Mouse (Mus musculus): ENCODE results near the gene Ncs1. TPM values are rescaled to one million over a fixed set of nuclear protein-coding genes. Genes with fewer than 3 reads are reported as not detected.

The Ncs1 gene
- polyA plus RNA-seq, 1 experiment, result 7.7 TPM

- TF ChIP-seq POLR2A (IDR thresholded peaks at IDR 0.05; ENCODE audit: control insufficient read depth, low read depth, low read length) (no peak), CTCF (IDR thresholded peaks at IDR 0.05; ENCODE audit: control insufficient read depth, insufficient read depth, insufficient replicate concordance, low read depth, low read length) (peak; percentile 16; the same call in 1 of the 2 replicates)
- peaks cover 15% of the 10 kb centered on the region for H3K4me1 ChIP-seq (ENCODE audit: control insufficient read depth, insufficient read depth, low read length)
- no peaks in the 10 kb centered on the region for H3K27me3 ChIP-seq (ENCODE audit: control insufficient read depth, insufficient read depth, low read length)
- H3K27ac ChIP-seq (ENCODE audit: control insufficient read depth, insufficient read depth, low read depth, low read length), result peak overlapping the region; percentile 22
- no peaks in the 10 kb centered on the region for H3K36me3 ChIP-seq (ENCODE audit: control insufficient read depth, insufficient read depth, low read length)
- no peak overlapping the region for H3K4me3 ChIP-seq (ENCODE audit: control insufficient read depth, low read depth, low read length)
Observed at GRCm38 (mm10) chr2:31255952-31256938, 10.6 kb downstream of the Ncs1 start.

GRCm38 (mm10) chr2:31257096-31257495 lies 11.5 kb downstream of the Ncs1 start:
- TF ChIP-seq POLR2A (IDR thresholded peaks at IDR 0.05; ENCODE audit: control insufficient read depth, low read depth, low read length) (no peak), CTCF (IDR thresholded peaks at IDR 0.05; ENCODE audit: control insufficient read depth, insufficient read depth, insufficient replicate concordance, low read depth, low read length) (no peak)
- no peak overlapping the region for H3K4me3 ChIP-seq (ENCODE audit: control insufficient read depth, low read depth, low read length)
- H3K4me1 ChIP-seq (ENCODE audit: control insufficient read depth, insufficient read depth, low read length), result peaks cover 15% of the 10 kb centered on the region
- H3K27ac ChIP-seq (ENCODE audit: control insufficient read depth, insufficient read depth, low read depth, low read length), result no peak overlapping the region
- no peaks in the 10 kb centered on the region for H3K27me3 ChIP-seq (ENCODE audit: control insufficient read depth, insufficient read depth, low read length)
- no peaks in the 10 kb centered on the region for H3K36me3 ChIP-seq (ENCODE audit: control insufficient read depth, insufficient read depth, low read length)

- no peak overlapping the region for H3K27ac ChIP-seq (ENCODE audit: control insufficient read depth, insufficient read depth, low read depth, low read length)
- H3K4me1 ChIP-seq (ENCODE audit: control insufficient read depth, insufficient read depth, low read length), result peaks cover 15% of the 10 kb centered on the region
- H3K4me3 ChIP-seq (ENCODE audit: control insufficient read depth, low read depth, low read length), result peak overlapping the region; percentile 73
- H3K36me3 ChIP-seq (ENCODE audit: control insufficient read depth, insufficient read depth, low read length), result no peaks in the 10 kb centered on the region
- no peaks in the 10 kb centered on the region for H3K27me3 ChIP-seq (ENCODE audit: control insufficient read depth, insufficient read depth, low read length)
- TF ChIP-seq POLR2A (IDR thresholded peaks at IDR 0.05; ENCODE audit: control insufficient read depth, low read depth, low read length) (no peak), CTCF (IDR thresholded peaks at IDR 0.05; ENCODE audit: control insufficient read depth, insufficient read depth, insufficient replicate concordance, low read depth, low read length) (no peak)
Observed at GRCm38 (mm10) chr2:31258609-31259366, 13.2 kb downstream of the Ncs1 start.

- Histone ChIP-seq H3K4me3 (ENCODE audit: control insufficient read depth, low read depth, low read length) (no peak overlapping the region; the same call in 1 of the 2 replicates), H3K27me3 (ENCODE audit: control insufficient read depth, insufficient read depth, low read length) (no peaks in the 10 kb centered on the region), H3K4me1 (ENCODE audit: control insufficient read depth, insufficient read depth, low read length) (peaks cover 15% of the 10 kb centered on the region), H3K27ac (ENCODE audit: control insufficient read depth, insufficient read depth, low read depth, low read length) (no peak overlapping the region), H3K36me3 (ENCODE audit: control insufficient read depth, insufficient read depth, low read length) (no peaks in the 10 kb centered on the region)
- TF ChIP-seq POLR2A (IDR thresholded peaks at IDR 0.05; ENCODE audit: control insufficient read depth, low read depth, low read length) (no peak), CTCF (IDR thresholded peaks at IDR 0.05; ENCODE audit: control insufficient read depth, insufficient read depth, insufficient replicate concordance, low read depth, low read length) (no peak)
Observed at GRCm38 (mm10) chr2:31259367-31259920, 13.8 kb downstream of the Ncs1 start.

- H3K27ac ChIP-seq (ENCODE audit: control insufficient read depth, insufficient read depth, low read depth, low read length), result no peak overlapping the region
- TF ChIP-seq POLR2A (IDR thresholded peaks at IDR 0.05; ENCODE audit: control insufficient read depth, low read depth, low read length) (no peak), CTCF (IDR thresholded peaks at IDR 0.05; ENCODE audit: control insufficient read depth, insufficient read depth, insufficient replicate concordance, low read depth, low read length) (no peak)
- H3K36me3 ChIP-seq (ENCODE audit: control insufficient read depth, insufficient read depth, low read length), result no peaks in the 10 kb centered on the region
- no peaks in the 10 kb centered on the region for H3K27me3 ChIP-seq (ENCODE audit: control insufficient read depth, insufficient read depth, low read length)
- H3K4me3 ChIP-seq (ENCODE audit: control insufficient read depth, low read depth, low read length), result no peak overlapping the region
- peaks cover 15% of the 10 kb centered on the region for H3K4me1 ChIP-seq (ENCODE audit: control insufficient read depth, insufficient read depth, low read length)
Observed at GRCm38 (mm10) chr2:31260549-31260948, 14.9 kb downstream of the Ncs1 start.

GRCm38 (mm10) chr2:31263039-31263461 lies 17.4 kb downstream of the Ncs1 start:
- TF ChIP-seq POLR2A (IDR thresholded peaks at IDR 0.05; ENCODE audit: control insufficient read depth, low read depth, low read length) (no peak), CTCF (IDR thresholded peaks at IDR 0.05; ENCODE audit: control insufficient read depth, insufficient read depth, insufficient replicate concordance, low read depth, low read length) (no peak)
- Histone ChIP-seq H3K27me3 (ENCODE audit: control insufficient read depth, insufficient read depth, low read length) (no peaks in the 10 kb centered on the region), H3K4me1 (ENCODE audit: control insufficient read depth, insufficient read depth, low read length) (peaks cover 17% of the 10 kb centered on the region), H3K27ac (ENCODE audit: control insufficient read depth, insufficient read depth, low read depth, low read length) (no peak overlapping the region), H3K36me3 (ENCODE audit: control insufficient read depth, insufficient read depth, low read length) (no peaks in the 10 kb centered on the region), H3K4me3 (ENCODE audit: control insufficient read depth, low read depth, low read length) (no peak overlapping the region)

All from testis, adult 2 months (tissue).